Mouse (Mus musculus) kidney, adult 2 months (tissue): ENCODE results near the gene Luzp1. TPM values are rescaled to one million over a fixed set of nuclear protein-coding genes. Genes with fewer than 3 reads are reported as not detected.

ENCODE experiments used
- DNase-seq: peaks from one replicate; pipeline ENCODE4 v3.0.0; 2021
- H3K27ac ChIP-seq: fragments of 200-500 bp; 2 replicates; pipeline ENCODE4 v1.5.1; 2012; ENCODE audit warnings: low read depth, low read length, control low read depth, inconsistent platforms; ENCODE audit not compliant: insufficient read depth
- H3K27me3 ChIP-seq: fragments of 200-500 bp; replicated peaks from 2 replicates; pipeline ENCODE4 v1.6.1; 2012; ENCODE audit warnings: mild to moderate bottlenecking, moderate library complexity, low read length, inconsistent platforms; ENCODE audit not compliant: control insufficient read depth, insufficient read depth
- H3K36me3 ChIP-seq: fragments of 200-500 bp; 2 replicates; pipeline ENCODE4 v1.6.1; 2012; ENCODE audit warnings: mild to moderate bottlenecking, moderate library complexity, low read length, inconsistent platforms; ENCODE audit not compliant: control insufficient read depth, insufficient read depth
- H3K4me1 ChIP-seq: fragments of 200-500 bp; 2 replicates; pipeline ENCODE4 v1.6.1; 2011; ENCODE audit warnings: low read length; ENCODE audit not compliant: control insufficient read depth, insufficient read depth
- H3K4me3 ChIP-seq: fragments of 200-500 bp; 2 replicates; pipeline ENCODE4 v1.5.1; 2011; ENCODE audit warnings: mild to moderate bottlenecking, low read depth, low read length, control low read depth; ENCODE audit not compliant: insufficient read depth
- CTCF ChIP-seq: fragments of 200-500 bp; conservative IDR thresholded peaks from 2 replicates; pipeline ENCODE4 v1.5.1; 2011; ENCODE audit warnings: low read depth, mild to moderate bottlenecking, control low read depth, low read length, moderate library complexity, mixed read lengths; ENCODE audit not compliant: insufficient read depth, insufficient read length
- POLR2A ChIP-seq: fragments of 200-500 bp; IDR thresholded peaks from one replicate; pipeline ENCODE4 v1.6.1; 2011; ENCODE audit warnings: low read depth, low read length, control low read depth
- WGBS: fragments of 180-500 bp; shearing (Covaris S2); methylation state at CpG from one replicate; pipeline ENCODE4 v1.1.7; 2018; 5-methylcytosine and 5-hydroxymethylcytosine counted together
- polyA plus RNA-seq: library from polyadenylated mRNA; depleted of rRNA; stranded (reverse); fragments of >200 nt; gene quantifications from 2 replicates; pipeline ENCODE4 v1.2.3, GENCODE M21; 2012

Gene Luzp1
- polyA plus RNA-seq, 1 experiment: 12.5 TPM

DNA sequence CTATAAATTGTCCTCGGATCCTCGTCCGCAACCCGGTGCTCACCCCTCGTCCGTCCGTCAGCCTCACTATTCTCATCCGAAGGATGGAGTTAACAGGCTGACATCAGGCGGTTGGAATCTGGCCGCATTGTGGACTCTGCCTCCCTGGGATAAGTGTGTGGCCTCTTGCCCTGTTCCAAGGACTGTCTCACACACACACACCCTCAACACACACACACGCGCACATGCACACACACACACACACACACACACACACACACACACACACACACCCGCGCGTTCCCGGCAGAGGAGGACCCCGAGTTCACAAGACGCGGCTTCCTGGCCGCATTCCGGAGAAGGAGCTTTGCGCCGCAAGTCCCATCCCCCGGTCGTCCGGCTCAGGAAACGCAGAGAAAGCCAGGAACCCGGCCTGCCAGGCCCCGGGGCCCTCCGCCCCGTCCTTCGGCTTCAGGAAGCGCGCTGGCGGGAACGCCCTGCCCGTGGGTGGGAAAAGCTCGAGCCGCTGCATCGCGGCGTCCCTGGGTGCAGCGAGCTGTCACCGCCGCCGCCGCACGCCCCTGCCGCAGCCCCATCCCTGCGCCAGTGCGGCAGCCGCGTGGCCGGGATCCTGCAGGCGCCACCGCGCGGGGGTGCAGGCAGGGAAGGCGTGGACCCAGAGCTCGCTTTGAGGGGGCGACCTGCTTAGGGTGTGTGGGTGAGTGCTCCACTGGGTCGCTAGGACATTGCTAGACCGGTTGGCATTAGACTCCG, 7.3 kb upstream of the Luzp1 start, which contains the start of gene 6030445D17Rik:
TSS of gene 6030445D17Rik (plus strand) at position 165 of the 753 bp plus-strand sequence.
- H3K27ac ChIP-seq: peak within 1 kb of the TSS; percentile 94
- H3K36me3 ChIP-seq: no peaks in the 10 kb centered on the region
- TF ChIP-seq CTCF (no peak), POLR2A (no peak)
- DNase-seq: peak; percentile 92
- H3K4me3 ChIP-seq: peak within 1 kb of the TSS; percentile 68
- H3K4me1 ChIP-seq: no peaks in the 10 kb centered on the region; the same call in 1 of the 2 replicates
- 3% methylated on average over 64 of the region's 64 CpGs for WGBS
- H3K27me3 ChIP-seq: no peaks in the 10 kb centered on the region

GRCm38 (mm10) chr4:136462839-136463178, 6.8 kb upstream of the Luzp1 start:
- peak overlapping the region; percentile 68 for H3K4me3 ChIP-seq
- WGBS: 10% methylated on average over 8 of the region's 8 CpGs
- no peaks in the 10 kb centered on the region; the same call in 1 of the 2 replicates for H3K4me1 ChIP-seq
- no peaks in the 10 kb centered on the region for H3K27me3 ChIP-seq
- TF ChIP-seq CTCF (no peak), POLR2A (no peak)
- DNase-seq: peak; percentile 43
- H3K27ac ChIP-seq: peak overlapping the region; percentile 94
- no peaks in the 10 kb centered on the region for H3K36me3 ChIP-seq

DNA sequence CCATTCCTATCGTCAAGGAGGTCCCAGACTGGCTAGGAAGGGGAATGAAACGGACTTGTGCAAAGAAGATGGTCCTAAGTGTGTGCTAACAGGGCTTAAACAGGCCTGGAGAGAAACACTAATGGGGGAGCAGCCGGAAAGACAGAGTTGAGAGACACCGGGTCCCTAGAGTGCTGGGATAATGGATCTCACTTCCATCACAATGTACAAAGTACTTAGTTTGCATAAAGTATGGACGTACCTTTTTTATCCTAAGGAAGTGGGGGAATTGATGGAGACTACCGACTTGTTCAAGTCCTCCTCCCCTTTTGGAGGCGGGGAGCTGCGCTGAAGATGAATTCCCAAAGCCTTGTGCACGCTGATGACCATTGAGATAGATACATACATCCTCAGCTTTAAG, 6.1 kb upstream of the Luzp1 start:
- Histone ChIP-seq H3K27me3 (no peaks in the 10 kb centered on the region), H3K27ac (peak overlapping the region; percentile 94; the same call in 1 of the 2 replicates), H3K36me3 (no peaks in the 10 kb centered on the region), H3K4me1 (no peaks in the 10 kb centered on the region; the same call in 1 of the 2 replicates), H3K4me3 (peak overlapping the region; percentile 68)
- DNase-seq: no peak
- 63% methylated on average over 9 of the region's 9 CpGs for WGBS
- TF ChIP-seq CTCF: no peak
- no peak for TF ChIP-seq POLR2A

DNA sequence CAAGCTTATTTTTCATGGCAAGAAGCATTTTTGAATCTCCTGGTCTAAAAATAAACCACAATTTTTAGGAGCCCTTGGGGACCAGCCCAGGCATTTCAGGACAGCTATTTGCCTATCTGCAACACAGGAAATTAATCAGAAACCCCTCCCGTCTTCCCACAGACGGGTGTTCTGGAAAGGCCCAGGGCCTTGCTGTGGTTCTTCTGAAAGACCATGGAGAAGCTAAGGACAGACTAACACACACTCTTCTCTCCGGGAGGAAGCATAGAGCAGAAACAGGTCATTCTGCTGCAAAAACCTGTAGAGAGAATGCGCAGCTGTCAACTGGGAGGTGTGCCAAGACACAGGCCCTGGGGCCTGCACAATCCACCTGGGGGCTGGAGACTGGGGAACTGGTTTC, 3.3 kb upstream of the Luzp1 start:
- Histone ChIP-seq H3K27ac (peak overlapping the region; percentile 85), H3K27me3 (no peaks in the 10 kb centered on the region), H3K4me3 (no peak overlapping the region), H3K36me3 (no peaks in the 10 kb centered on the region), H3K4me1 (peaks cover 4% of the 10 kb centered on the region)
- WGBS: 51% methylated on average over 4 of the region's 4 CpGs
- TF ChIP-seq CTCF (no peak), POLR2A (no peak)
- peak; percentile 74 for DNase-seq

DNA sequence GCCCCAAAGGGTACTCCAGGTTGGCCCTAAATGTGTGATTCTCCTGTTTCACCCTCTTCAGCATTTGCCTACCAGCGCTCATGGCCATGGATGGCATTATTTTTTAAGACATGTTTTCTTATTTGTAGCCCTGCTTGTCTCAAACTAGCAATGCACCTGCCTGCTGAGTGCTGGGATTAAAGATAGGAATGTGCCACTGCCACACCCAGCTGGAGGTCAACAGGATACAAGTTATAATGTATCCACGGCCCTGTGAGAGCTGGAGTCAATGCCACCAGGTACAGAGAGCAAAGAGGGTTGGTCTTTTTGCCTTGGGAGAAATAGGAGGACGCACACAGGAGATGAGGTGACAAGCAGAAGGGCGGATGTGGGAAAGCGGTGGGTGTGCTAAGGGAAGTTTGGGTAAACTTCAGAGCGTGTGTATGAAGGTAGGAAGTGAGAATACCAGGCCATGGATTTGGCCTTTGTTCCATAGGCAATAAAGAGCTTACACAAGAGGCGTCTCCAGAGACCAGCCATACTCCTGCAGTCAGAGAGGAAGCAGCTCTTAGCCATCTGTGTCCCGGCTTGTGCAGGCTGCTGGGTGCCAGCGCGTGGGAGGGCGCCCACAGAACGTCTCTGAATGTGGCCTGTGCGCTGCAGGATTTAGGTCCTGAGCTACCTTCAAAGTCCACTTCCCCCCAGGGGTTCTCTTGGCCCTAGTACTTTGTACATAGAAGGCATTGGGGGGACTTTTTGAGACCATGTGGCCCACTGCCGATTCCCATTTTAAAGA, 821 bp upstream of the Luzp1 start:
- peaks cover 10% of the 10 kb centered on the region for H3K4me1 ChIP-seq
- H3K36me3 ChIP-seq: no peaks in the 10 kb centered on the region
- no peaks in the 10 kb centered on the region for H3K27me3 ChIP-seq
- no peak for TF ChIP-seq CTCF
- no peak for TF ChIP-seq POLR2A
- 85% methylated on average over 14 of the region's 14 CpGs for WGBS
- no peak overlapping the region for H3K4me3 ChIP-seq
- no peak for DNase-seq
- H3K27ac ChIP-seq: no peak overlapping the region

DNA sequence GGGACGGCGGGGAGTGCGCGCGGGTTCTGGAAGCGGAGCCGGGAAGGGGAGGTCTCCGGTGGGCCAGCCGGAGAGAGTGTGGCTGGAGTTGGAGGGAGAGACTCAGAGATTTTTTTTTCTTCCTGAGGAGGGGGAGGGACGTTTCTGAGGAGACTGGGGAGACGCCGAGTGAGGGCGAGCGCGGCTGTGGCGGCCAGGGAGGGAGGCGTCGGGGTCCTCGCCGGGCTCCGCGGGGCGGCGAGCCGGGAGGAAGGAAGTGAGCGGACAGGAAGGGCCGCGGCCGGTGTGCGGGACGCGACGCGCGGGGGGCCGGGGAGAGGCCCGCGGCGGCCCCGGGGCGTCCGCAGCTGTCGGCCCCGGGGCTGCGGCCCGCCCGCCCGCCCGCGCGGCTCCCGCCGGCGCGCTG, 383 bp downstream of the Luzp1 start:
- Histone ChIP-seq H3K27ac (peak overlapping the region; percentile 75), H3K36me3 (no peaks in the 10 kb centered on the region), H3K4me1 (peaks cover 10% of the 10 kb centered on the region), H3K27me3 (no peaks in the 10 kb centered on the region), H3K4me3 (peak overlapping the region; percentile 94)
- no peak for TF ChIP-seq POLR2A
- TF ChIP-seq CTCF: no peak
- under 1% methylated on average over 52 of the region's 55 CpGs for WGBS
- DNase-seq: peak; percentile 80
